Mouse (Mus musculus) cerebellum, adult 2 months (tissue): ENCODE results near the gene Gm3776.
"Not testable (repeated sequence)": the region's sequence is repeated elsewhere in the genome, so short reads cannot be mapped to it uniquely, and the experiment has no call there.

ENCODE experiments used
- CTCF ChIP-seq: fragments of 200-500 bp; IDR thresholded peaks from 2 replicates; pipeline ENCODE4 v1.5.1; 2011; ENCODE audit warnings: low read depth, mild to moderate bottlenecking, control low read depth, low read length, moderate library complexity, borderline replicate concordance; ENCODE audit not compliant: insufficient read depth
- POLR2A ChIP-seq: fragments of 200-500 bp; IDR thresholded peaks from 2 replicates; pipeline ENCODE4 v1.6.1; 2011; ENCODE audit warnings: low read length, control low read depth, borderline replicate concordance; ENCODE audit not compliant: insufficient read depth

DNA sequence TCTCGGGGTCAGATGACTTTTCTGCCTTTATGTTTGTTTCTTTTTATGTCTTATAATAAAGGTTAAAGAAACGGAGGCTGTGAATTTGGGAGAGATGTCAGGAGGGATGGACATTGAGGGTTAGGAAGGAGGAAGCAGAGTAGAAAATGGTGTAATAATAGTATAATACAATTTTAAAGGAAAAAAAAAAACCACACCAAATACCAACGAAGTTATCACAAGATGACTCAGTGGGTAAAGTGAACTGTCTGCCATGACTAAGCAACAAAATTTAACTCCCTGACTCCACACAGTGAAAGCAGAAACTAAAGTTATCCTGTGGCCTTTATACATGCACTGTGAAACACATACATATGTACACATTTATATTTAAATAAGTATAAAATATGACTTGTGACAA is 14.0 kb downstream of the Gm3776 start:
- not testable (repeated sequence) for TF ChIP-seq POLR2A, CTCF
